Mouse (Mus musculus): ENCODE measurements around the gene C1qbp. TPM values are rescaled to one million over a fixed set of nuclear protein-coding genes. Genes with fewer than 3 reads are reported as not detected.
A peak's percentile ranks its signal among the peaks of the same experiment; 100 is the strongest.

The C1qbp gene
- polyA plus RNA-seq, 1 experiment from 2014 or later: 369 TPM

DNA sequence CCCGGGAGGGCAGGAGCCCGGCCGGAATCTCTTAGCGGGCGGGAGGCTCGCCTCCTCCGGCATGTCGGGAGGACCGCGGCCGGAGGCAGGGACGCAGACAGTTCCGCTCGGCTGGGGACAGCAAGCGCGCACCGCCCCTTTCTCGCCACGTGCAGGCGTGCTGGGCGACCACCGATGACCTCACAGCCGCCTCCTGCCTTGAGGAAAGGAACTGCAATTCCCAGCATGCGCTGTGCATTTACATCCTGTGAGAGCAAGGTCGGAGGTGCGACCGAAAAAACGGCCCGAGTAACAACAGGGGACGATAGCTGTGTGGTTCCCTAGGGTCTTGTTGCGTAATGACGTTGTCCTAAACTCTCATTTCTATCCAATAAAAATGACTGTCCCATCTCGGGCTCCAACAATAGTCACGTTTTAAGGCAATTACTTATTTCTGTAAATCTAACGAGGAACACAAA, 21.5 kb upstream of the C1qbp start, which contains the start of gene Dhx33:
Dhx33 (minus strand) TSS at position 122 of the 458 bp plus-strand sequence.
- H3K27me3 ChIP-seq (ENCODE audit: poor library complexity, severe bottlenecking): no peaks in the 10 kb centered on the region
- peak within 1 kb of the TSS; percentile 87 for H3K27ac ChIP-seq
- H3K9me3 ChIP-seq: no peaks in the 10 kb centered on the region
- peak within 1 kb of the TSS; percentile 86 for H3K4me3 ChIP-seq
- under 1% methylated on average over 35 of the region's 35 CpGs for WGBS
- peak; percentile 97 for DNase-seq (ENCODE audit: extremely low spot score, low spot score)
- H3K4me1 ChIP-seq: peaks cover 22% of the 10 kb centered on the region
- H3K36me3 ChIP-seq (replicated peaks): peaks cover 35% of the 10 kb centered on the region

DNA sequence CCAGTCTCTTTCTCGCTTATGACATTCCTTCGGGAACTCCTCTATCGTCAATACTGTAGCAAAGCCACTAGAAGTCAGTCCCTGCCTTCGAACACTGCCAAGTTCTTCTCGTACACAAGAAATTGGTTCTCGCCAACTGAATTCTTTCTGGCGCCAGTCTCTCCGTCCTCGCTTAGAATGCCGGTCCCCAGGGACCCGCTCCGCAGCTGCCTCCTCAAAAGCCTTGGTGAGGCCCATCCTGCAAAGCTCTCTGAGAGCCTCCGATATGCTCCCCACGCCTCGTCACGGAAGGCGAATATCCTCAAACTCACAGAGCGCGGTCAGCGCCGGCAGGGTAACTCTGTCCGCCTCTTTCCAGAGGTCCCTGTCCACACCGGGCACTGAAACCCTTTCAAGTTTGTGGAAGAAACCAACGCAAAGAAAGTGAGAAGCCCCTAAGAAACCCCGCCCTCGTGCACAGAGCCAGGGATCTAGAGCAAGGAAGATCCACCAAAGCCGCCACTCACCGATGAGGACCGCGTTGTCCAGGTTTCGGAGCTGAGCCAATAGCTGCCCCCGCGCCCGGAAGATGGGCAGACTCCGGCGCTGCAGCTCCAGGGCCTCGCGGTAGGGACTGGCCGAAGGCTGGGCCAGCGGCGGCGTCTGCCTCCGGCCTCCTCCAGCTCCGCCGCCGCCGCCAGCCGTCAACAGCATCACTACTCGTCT, 20.9 kb upstream of the C1qbp start:
- H3K9me3 ChIP-seq: no peaks in the 10 kb centered on the region
- WGBS: 1% methylated on average over 49 of the region's 49 CpGs
- H3K27ac ChIP-seq: peak overlapping the region; percentile 87
- peaks cover 22% of the 10 kb centered on the region for H3K4me1 ChIP-seq
- peak overlapping the region; percentile 86 for H3K4me3 ChIP-seq
- H3K27me3 ChIP-seq (ENCODE audit: poor library complexity, severe bottlenecking): no peaks in the 10 kb centered on the region
- no peak for DNase-seq (ENCODE audit: extremely low spot score, low spot score)
- H3K36me3 ChIP-seq (replicated peaks): peaks cover 35% of the 10 kb centered on the region

DNA sequence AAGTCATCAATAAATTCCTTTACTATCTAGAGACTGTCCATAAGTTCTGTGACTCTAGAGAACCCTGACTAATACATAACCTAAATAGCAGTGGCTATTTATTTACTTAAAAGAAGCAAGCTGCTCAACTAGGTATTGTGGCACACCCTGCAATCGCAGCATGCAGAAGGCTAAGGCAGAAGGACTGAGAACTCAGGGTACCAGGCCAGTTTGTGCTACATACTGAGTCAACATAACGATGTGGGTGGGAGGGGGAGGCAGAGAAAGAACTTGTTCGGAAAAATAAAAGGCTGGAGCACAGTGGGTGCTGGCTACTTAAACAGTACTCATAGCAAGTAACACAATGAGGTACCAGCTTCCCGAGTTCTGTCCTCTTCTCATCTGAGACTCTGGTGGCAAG, 18.3 kb upstream of the C1qbp start:
- Histone ChIP-seq H3K4me1 (peaks cover 22% of the 10 kb centered on the region), H3K27ac (no peak overlapping the region), H3K27me3 (ENCODE audit: poor library complexity, severe bottlenecking) (no peaks in the 10 kb centered on the region), H3K36me3 (replicated peaks) (peaks cover 48% of the 10 kb centered on the region), H3K9me3 (no peaks in the 10 kb centered on the region), H3K4me3 (no peak overlapping the region)
- WGBS: 87% methylated on average over 4 of the region's 4 CpGs
- no peak for DNase-seq (ENCODE audit: extremely low spot score, low spot score)

DNA sequence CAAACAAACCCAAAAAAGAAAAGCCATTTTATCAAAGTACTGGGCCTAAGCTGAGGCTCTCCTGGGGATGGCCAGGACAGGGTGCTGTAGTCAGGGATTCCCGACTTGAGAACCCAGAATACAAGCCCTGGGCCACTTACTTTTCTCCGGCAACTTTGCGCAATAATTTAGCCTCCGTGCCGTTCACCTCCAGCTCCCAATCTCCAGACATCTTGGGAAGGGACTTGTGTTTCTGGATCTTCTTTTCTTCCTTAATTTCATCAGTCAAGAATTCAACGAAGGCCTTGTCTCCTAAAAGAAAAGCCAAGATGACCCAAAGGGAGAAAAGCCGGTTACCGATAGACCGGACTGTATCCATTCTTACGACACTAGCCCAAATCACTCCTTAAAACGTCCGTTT, 796 bp downstream of the C1qbp start:
- H3K27ac ChIP-seq: peak overlapping the region; percentile 94
- 15% methylated on average over 12 of the region's 12 CpGs for WGBS

DNA sequence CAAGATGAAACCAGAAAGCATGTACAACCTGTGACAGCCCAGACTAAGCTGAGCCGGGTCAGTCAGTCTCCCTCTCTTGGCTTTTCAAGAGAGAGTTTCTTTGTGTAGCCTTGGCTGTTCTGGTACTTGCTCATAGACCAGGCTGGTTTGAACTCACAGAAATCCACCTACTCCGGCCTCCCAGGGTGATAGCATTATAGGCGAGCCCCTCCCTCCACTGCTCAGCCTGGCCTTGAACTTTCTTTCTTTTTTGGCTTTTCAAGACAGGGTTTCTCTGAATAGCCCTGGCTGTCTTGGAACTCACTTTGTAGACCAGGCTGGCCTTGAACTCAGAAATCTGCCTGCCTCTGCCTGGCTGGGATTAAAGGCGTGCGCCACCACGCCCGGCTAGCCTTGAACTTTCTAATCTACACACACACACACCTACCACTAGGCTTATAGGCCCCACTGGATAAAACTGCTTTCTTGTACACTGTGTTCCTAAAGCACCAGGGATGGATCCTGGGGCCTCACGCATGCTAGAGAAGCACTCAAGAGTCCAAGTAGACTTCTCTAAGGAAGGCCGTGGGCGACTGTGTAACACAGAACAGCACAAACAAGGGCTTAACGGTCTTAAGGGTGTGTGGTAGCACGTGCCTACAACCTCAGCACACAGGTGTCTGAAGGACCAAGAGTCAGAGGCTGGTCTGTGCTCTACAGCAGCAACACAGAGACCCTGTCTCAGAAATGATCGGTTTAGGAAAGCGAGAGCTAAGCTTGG, 1.9 kb downstream of the C1qbp start:
- 93% methylated on average over 14 of the region's 14 CpGs for WGBS

More for the DNA sequence above, 796 bp downstream of the C1qbp start:
- peak overlapping the region; percentile 99 for H3K4me3 ChIP-seq
- peaks cover 78% of the 10 kb centered on the region for H3K36me3 ChIP-seq (replicated peaks)
- no peaks in the 10 kb centered on the region for H3K9me3 ChIP-seq
- no peaks in the 10 kb centered on the region for H3K27me3 ChIP-seq (ENCODE audit: poor library complexity, severe bottlenecking)
- peaks cover 17% of the 10 kb centered on the region for H3K4me1 ChIP-seq
- DNase-seq (ENCODE audit: extremely low spot score, low spot score): no peak

DNA sequence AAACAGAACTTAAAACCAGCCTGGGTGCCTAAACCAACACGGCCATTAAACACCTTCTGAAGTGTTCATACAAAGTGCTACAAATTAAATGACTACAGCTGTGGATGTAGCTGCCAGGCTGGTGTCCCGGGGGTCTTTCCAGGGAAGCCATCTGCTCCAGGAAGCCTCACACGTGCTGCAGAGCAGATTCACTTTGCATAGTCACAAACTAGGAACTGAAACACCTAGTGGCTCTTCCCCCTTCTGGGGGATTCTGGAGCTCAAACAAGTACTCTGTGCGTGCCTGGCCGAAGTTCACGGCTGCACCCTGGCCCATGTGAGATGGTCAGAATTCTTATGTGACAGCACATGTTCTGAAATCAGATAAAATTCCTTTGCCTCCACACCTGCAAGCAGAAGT, 2.6 kb downstream of the C1qbp start:
- H3K36me3 ChIP-seq (replicated peaks): peaks cover 78% of the 10 kb centered on the region
- no peaks in the 10 kb centered on the region for H3K27me3 ChIP-seq (ENCODE audit: poor library complexity, severe bottlenecking)
- WGBS: 95% methylated on average over 6 of the region's 6 CpGs
- DNase-seq (ENCODE audit: extremely low spot score, low spot score): no peak
- no peak overlapping the region for H3K27ac ChIP-seq
- H3K4me3 ChIP-seq: no peak overlapping the region
- H3K4me1 ChIP-seq: peaks cover 17% of the 10 kb centered on the region
- no peaks in the 10 kb centered on the region for H3K9me3 ChIP-seq

More for the DNA sequence above, 1.9 kb downstream of the C1qbp start:
- Histone ChIP-seq H3K27ac (no peak overlapping the region), H3K4me3 (peak overlapping the region; percentile 99), H3K9me3 (no peaks in the 10 kb centered on the region), H3K4me1 (peaks cover 17% of the 10 kb centered on the region), H3K36me3 (replicated peaks) (peaks cover 78% of the 10 kb centered on the region), H3K27me3 (ENCODE audit: poor library complexity, severe bottlenecking) (no peaks in the 10 kb centered on the region)
- no peak for DNase-seq (ENCODE audit: extremely low spot score, low spot score)

DNA sequence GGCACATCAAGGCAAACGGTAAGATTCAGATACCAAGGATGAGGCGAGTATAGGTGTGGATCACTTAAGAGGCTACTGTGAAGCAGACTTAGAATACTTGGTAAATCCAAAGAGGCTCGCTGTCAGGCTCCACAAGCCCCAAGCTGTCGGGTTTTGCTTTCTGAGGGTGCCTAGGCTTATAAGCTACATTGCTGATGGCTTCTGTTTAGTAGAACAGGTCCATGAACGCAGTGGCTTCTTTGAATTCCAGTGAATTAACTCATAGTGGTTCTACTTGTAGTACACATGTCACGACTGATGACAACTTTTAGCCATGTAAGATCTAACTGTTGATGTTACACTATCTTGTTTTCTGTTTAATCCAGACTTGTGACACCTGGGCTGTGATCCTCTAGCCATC, 5.5 kb downstream of the C1qbp start:
- H3K9me3 ChIP-seq: no peaks in the 10 kb centered on the region
- WGBS: 88% methylated on average over 6 of the region's 6 CpGs
- DNase-seq (ENCODE audit: extremely low spot score, low spot score): no peak

DNA sequence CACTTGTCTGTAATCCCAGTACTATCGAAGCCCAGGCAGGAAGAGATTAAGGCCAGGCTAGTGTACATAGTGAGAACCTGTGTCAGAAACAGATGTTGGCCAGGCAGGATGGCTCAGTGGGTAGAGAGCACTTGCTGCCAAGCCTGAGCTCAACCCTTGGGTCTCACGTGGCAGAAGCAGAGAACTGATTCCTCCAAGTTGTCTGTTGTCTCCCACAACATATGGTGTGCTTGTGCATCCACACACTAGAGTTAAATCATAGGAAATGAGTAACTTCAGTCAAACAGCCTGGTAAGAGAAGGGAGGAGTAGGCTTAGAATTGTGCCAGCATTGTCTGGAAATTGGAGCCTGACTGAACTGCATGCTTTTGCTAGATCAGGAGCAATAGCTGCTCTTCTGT, 7.6 kb downstream of the C1qbp start:
- Histone ChIP-seq H3K27ac (no peak overlapping the region), H3K27me3 (ENCODE audit: poor library complexity, severe bottlenecking) (no peaks in the 10 kb centered on the region), H3K4me3 (no peak overlapping the region), H3K36me3 (replicated peaks) (peaks cover 86% of the 10 kb centered on the region), H3K9me3 (no peaks in the 10 kb centered on the region), H3K4me1 (peaks cover 8% of the 10 kb centered on the region)
- 77% methylated on average over 2 of the region's 2 CpGs for WGBS
- DNase-seq (ENCODE audit: extremely low spot score, low spot score): no peak

More for the DNA sequence above, 5.5 kb downstream of the C1qbp start:
- Histone ChIP-seq H3K4me3 (no peak overlapping the region), H3K27me3 (ENCODE audit: poor library complexity, severe bottlenecking) (no peaks in the 10 kb centered on the region), H3K27ac (no peak overlapping the region), H3K4me1 (peaks cover 17% of the 10 kb centered on the region), H3K36me3 (replicated peaks) (peaks cover 94% of the 10 kb centered on the region)

DNA sequence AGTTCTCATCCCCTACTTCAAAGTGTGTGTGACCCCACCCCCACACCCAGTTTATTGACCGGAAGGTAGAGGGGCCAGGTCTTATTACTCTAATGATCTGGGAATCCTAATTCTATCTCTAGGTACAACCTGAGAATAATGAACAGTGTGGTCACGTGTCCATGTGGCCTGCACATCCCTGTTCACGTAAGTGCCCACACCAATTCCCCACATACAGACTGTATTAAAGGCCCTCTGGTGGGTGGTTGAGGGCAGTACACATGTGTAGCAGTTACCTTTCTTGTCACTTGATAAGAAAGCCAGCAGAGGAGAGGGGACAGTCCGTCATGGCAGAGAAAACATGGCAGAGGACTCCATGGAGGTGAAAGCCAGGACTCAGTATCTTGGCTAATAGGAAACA, 8.9 kb downstream of the C1qbp start:
- Histone ChIP-seq H3K9me3 (no peaks in the 10 kb centered on the region), H3K4me3 (no peak overlapping the region), H3K27me3 (ENCODE audit: poor library complexity, severe bottlenecking) (no peaks in the 10 kb centered on the region), H3K36me3 (replicated peaks) (peaks cover 74% of the 10 kb centered on the region), H3K4me1 (peaks cover 11% of the 10 kb centered on the region), H3K27ac (no peak overlapping the region)
- no peak for DNase-seq (ENCODE audit: extremely low spot score, low spot score)
- WGBS: 87% methylated on average over 4 of the region's 4 CpGs

DNA sequence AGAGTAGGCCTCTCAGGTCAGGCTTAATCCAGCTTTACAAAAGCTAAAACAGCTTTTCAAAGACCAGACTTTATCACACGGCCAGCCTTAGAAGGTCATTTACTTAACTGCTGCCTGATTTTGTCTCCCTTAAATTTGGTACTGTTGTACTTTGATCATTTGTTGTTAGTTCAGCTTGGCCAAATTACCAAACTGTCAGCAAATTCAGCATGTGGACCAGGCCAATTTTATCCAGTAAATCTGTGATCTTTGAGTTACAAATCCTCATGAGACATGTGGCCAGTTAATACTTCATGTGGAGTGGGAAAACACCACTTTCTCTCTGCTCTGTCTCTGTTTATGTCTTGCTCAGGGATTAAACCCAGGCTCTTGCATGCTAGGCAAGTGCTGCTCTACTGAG, 10.2 kb downstream of the C1qbp start:
- Histone ChIP-seq H3K27ac (no peak overlapping the region), H3K36me3 (replicated peaks) (peaks cover 62% of the 10 kb centered on the region), H3K4me3 (no peak overlapping the region), H3K9me3 (no peaks in the 10 kb centered on the region), H3K4me1 (peaks cover 22% of the 10 kb centered on the region), H3K27me3 (ENCODE audit: poor library complexity, severe bottlenecking) (no peaks in the 10 kb centered on the region)
- no peak for DNase-seq (ENCODE audit: extremely low spot score, low spot score)
- 72% methylated on average over 1 of the region's 1 CpGs for WGBS

DNA sequence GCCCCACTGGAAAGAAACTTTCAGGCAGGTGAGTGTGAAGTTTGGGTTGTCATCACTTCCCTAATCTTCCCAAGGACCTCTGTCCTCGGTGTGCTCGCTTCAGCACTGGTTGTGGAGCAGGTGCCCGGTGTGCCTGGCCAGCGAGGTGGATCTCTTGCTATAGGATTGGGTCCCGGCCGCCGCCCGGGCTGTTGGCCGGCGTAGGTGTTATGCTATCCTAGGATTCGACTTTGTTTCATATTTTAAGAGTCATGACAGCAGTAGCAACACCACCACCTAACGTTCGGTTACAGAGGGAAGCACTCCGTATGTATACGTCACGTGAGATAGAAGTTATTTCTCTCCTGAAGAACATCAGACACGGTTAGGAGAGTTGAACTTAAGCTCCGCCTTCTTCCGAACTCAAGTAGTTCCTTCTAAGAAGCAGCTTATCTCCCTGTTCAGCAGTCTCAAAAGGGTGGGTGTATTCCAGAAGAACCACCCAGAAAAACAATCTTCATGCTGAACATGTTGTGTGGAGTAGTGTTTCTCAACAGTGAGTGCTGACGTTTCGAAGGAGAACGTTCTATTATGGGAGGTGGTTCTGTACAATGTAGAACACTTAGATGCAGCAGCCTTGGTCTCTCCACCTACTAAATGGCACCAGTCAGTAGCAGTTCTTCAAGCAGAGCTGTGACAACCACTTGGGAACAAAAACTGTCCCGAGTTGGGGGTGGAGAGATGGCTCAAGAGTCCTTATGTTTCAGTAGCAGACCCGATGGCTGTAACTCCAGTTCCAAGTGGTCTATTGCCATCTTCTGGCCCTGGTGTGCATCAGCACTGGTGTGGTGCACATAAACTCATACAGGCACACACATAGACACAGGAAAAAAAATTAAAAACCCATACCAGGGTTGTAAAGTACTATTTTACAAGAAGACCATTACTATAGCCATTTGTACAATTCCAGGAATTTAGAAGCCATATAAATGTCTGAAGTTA, 12.0 kb downstream of the C1qbp start:
- peak overlapping the region; percentile 95 for H3K27ac ChIP-seq
- 19% methylated on average over 24 of the region's 24 CpGs for WGBS
- DNase-seq (ENCODE audit: extremely low spot score, low spot score): no peak

DNA sequence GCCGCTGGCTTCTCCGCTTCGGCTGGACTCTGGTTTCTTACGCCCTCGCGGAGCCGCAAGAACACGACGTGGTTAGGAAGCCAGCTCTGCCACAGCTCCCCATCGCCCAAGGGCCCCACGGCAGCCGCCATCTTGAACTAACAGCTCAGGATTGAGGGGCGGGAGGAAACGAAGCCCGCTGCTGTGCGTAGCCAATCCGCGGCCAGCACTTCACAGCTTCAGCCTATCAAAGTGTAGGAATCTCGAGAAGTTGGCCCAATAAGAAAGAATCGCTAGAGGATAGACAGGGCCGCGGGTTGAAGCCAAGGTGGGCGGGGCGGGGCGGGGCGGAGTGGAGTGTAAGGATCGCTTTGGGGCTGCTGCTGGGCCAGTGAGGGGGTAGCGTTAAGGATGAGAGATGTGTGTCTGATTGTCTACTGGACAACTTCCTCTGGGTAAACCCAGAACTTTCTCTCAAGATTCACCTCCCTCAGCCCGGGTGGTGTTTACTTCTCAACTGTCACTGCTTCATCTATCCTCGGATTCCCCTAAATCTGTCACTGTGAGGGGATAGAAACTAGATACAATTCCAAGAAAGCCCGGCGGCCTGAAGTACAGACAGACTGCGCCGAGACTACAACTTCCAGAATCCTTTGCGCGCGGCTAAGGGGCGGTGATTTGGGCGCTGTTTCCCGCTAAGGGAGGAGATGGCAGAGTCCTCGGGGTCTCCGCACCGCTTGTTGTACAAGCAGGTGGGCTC, 12.8 kb downstream of the C1qbp start, which contains the start of the genes Nup88 and Rpain:
Nup88 (minus strand) TSS at position 153 of the 739 bp plus-strand sequence.
Rpain (plus strand) TSS at position 393 of the 739 bp plus-strand sequence.
- H3K9me3 ChIP-seq: no peaks in the 10 kb centered on the region
- WGBS: under 1% methylated on average over 43 of the region's 43 CpGs
- H3K36me3 ChIP-seq (replicated peaks): peaks cover 58% of the 10 kb centered on the region
- peaks cover 22% of the 10 kb centered on the region for H3K4me1 ChIP-seq
- peak; percentile 94 for DNase-seq (ENCODE audit: extremely low spot score, low spot score)
- peak within 1 kb of the TSS; percentile 92 for H3K4me3 ChIP-seq
- no peaks in the 10 kb centered on the region for H3K27me3 ChIP-seq (ENCODE audit: poor library complexity, severe bottlenecking)
- peak within 1 kb of the TSS; percentile 95 for H3K27ac ChIP-seq

More for the DNA sequence above, 12.0 kb downstream of the C1qbp start:
- peak overlapping the region; percentile 92 for H3K4me3 ChIP-seq
- H3K4me1 ChIP-seq: peaks cover 22% of the 10 kb centered on the region
- no peaks in the 10 kb centered on the region for H3K27me3 ChIP-seq (ENCODE audit: poor library complexity, severe bottlenecking)
- H3K9me3 ChIP-seq: no peaks in the 10 kb centered on the region
- peaks cover 58% of the 10 kb centered on the region for H3K36me3 ChIP-seq (replicated peaks)
